Mouse (Mus musculus) kidney, adult 2 months (tissue): Measurements from ENCODE around the gene Gm34653.
"Not testable (repeated sequence)": the region's sequence is repeated elsewhere in the genome, so short reads cannot be mapped to it uniquely, and the experiment has no call there.

ENCODE experiments used
- CTCF ChIP-seq: fragments of 200-500 bp; conservative IDR thresholded peaks from 2 replicates; pipeline ENCODE4 v1.5.1; 2011; ENCODE audit warnings: low read depth, mild to moderate bottlenecking, control low read depth, low read length, moderate library complexity, mixed read lengths; ENCODE audit not compliant: insufficient read depth, insufficient read length
- POLR2A ChIP-seq: fragments of 200-500 bp; IDR thresholded peaks from one replicate; pipeline ENCODE4 v1.6.1; 2011; ENCODE audit warnings: low read depth, low read length, control low read depth

- not testable (repeated sequence) for TF ChIP-seq CTCF, POLR2A
These were observed 16.9 kb upstream of the Gm34653 start for GRCm38 (mm10) chr2:34815893-34816292.
